Mouse (Mus musculus): ENCODE measurements at regions not wholly inside any gene's neighbourhood (a gene's known extent, or its start where the extent isn't known, plus 50 kb on each side); places are given as distances from the start of the nearest gene placed in this dataset.
"Not testable (repeated sequence)": the region's sequence is repeated elsewhere in the genome, so short reads cannot be mapped to it uniquely, and the experiment has no call there.

DNA sequence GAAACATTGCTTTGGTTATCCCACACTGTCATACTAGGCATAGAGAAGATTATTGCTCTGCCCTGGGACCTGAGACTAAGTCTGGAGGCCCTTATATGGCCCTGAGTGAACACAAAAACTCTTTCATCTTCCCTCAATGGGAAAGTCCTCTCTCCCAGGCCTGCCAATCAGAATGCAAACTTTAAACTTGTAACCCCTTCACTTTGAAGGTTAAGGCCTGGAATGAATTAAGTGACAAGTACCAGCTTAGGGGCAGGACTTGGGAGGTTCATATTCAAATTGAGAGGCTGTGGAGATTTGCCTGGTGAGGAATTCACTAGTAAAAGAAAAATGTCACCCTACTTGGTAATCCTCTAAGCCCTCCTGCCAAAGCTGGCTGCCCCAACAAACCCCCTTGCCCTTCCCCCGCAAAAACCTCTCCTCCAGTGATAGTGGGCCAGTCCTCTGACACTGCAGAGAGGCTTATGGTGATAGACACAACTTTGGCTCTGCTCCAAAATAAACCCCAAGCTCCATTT is 120.4 kb upstream of the Thpo start:
- Histone ChIP-seq H3K9me3 (ENCODE audit: control insufficient read depth, low read length) (no peaks in the 10 kb centered on the region), H3K4me2 (ENCODE audit: low read depth) (no peak overlapping the region), H3K27me3 (ENCODE audit: control insufficient read depth, insufficient read depth, low read length) (no peaks in the 10 kb centered on the region), H3K27ac (no peak overlapping the region), H3K4me3 (ENCODE audit: insufficient read depth in 1 of 2, low read depth in 2 of 2, low read length in 2 of 2) (no peak overlapping the region), H3K9ac (replicated peaks) (no peak overlapping the region), H3K36me3 (replicated peaks; ENCODE audit: control insufficient read depth, insufficient read depth, low read depth) (no peaks in the 10 kb centered on the region), H3K4me1 (replicated peaks; ENCODE audit: control insufficient read depth in 2 of 2, insufficient read depth in 2 of 2, low read length in 1 of 2) (no peaks in the 10 kb centered on the region)
- TF ChIP-seq EP300 (IDR thresholded peaks at IDR 0.05; ENCODE audit: low read depth) (no peak), CTCF (IDR thresholded peaks at IDR 0.05; ENCODE audit: low read depth) (no peak)
- DNase-seq (ENCODE audit: low read depth in 3 of 3, low spot score in 3 of 3) (no peak), ATAC-seq (ENCODE audit: insufficient read depth) (no peak)
- WGBS (ENCODE audit: insufficient replicate concordance), result 39% methylated on average over 1 of the region's 1 CpGs

DNA sequence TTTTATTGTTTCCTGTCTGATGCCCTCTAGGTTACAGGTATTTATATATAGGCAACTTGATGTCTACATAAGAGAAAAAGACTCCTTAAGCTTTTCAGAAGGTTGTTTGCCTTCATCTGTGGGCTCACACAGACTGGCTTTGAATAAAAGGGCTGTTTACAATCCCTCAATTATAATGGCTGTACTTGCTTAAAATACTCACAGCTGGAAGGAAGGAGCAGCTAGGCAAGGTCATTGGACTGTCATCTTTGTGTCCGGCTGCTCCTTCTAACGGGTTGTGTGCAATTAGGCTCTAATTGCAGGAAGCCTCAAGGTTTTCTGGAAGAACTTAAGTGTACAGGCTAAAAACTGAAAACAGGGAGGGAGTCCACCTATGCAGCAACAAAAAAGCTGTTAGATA is 103.8 kb upstream of the Thpo start:
- H3K36me3 ChIP-seq (replicated peaks; ENCODE audit: control insufficient read depth, insufficient read depth, low read depth), result no peaks in the 10 kb centered on the region
- H3K27me3 ChIP-seq (ENCODE audit: control insufficient read depth, insufficient read depth, low read length), result no peaks in the 10 kb centered on the region
- H3K9me3 ChIP-seq (ENCODE audit: control insufficient read depth, low read length), result no peaks in the 10 kb centered on the region
- 53% methylated on average over 2 of the region's 2 CpGs for WGBS (ENCODE audit: insufficient replicate concordance)
- ATAC-seq (ENCODE audit: insufficient read depth) (no peak), DNase-seq (ENCODE audit: low read depth in 3 of 3, low spot score in 3 of 3) (no peak)
- H3K4me1 ChIP-seq (replicated peaks; ENCODE audit: control insufficient read depth in 2 of 2, insufficient read depth in 2 of 2, low read length in 1 of 2), result no peaks in the 10 kb centered on the region
- no peak overlapping the region for H3K4me2 ChIP-seq (ENCODE audit: low read depth)
- H3K4me3 ChIP-seq (ENCODE audit: insufficient read depth in 1 of 2, low read depth in 2 of 2, low read length in 2 of 2), result no peak overlapping the region
- H3K9ac ChIP-seq (replicated peaks), result no peak overlapping the region
- TF ChIP-seq CTCF (IDR thresholded peaks at IDR 0.05; ENCODE audit: low read depth), result no peak
- no peak for TF ChIP-seq EP300 (IDR thresholded peaks at IDR 0.05; ENCODE audit: low read depth)
- H3K27ac ChIP-seq, result no peak overlapping the region

DNA sequence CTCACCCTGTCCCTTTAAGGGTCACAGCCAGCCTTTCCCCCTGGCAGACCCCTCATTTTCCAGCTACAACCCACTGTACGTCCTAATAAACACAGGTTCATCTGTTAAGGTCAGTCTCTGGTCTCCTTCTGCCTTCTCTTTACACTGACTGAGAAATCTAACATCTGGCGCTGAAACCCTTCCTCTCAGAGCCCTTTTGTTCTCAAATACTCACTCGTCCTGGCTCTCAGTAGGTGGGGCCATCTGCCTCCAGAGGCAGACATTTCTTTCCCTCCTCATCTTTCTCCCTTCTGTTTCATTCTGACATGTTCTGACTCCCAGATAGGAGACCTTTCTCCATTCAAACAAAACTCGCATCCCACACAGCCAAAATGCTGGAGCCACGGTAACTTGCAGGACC is 102.6 kb upstream of the Thpo start:
- Histone ChIP-seq H3K36me3 (replicated peaks; ENCODE audit: control insufficient read depth, insufficient read depth, low read depth) (no peaks in the 10 kb centered on the region), H3K27ac (no peak overlapping the region), H3K9ac (replicated peaks) (no peak overlapping the region), H3K27me3 (ENCODE audit: control insufficient read depth, insufficient read depth, low read length) (no peaks in the 10 kb centered on the region), H3K4me2 (ENCODE audit: low read depth) (no peak overlapping the region), H3K9me3 (ENCODE audit: control insufficient read depth, low read length) (no peaks in the 10 kb centered on the region), H3K4me3 (ENCODE audit: insufficient read depth in 1 of 2, low read depth in 2 of 2, low read length in 2 of 2) (no peak overlapping the region), H3K4me1 (replicated peaks; ENCODE audit: control insufficient read depth in 2 of 2, insufficient read depth in 2 of 2, low read length in 1 of 2) (no peaks in the 10 kb centered on the region)
- DNase-seq (ENCODE audit: low read depth in 3 of 3, low spot score in 3 of 3) (no peak), ATAC-seq (ENCODE audit: insufficient read depth) (no peak)
- no peak for TF ChIP-seq EP300 (IDR thresholded peaks at IDR 0.05; ENCODE audit: low read depth)
- no peak for TF ChIP-seq CTCF (IDR thresholded peaks at IDR 0.05; ENCODE audit: low read depth)
- WGBS (ENCODE audit: insufficient replicate concordance), result 54% methylated on average over 5 of the region's 5 CpGs

DNA sequence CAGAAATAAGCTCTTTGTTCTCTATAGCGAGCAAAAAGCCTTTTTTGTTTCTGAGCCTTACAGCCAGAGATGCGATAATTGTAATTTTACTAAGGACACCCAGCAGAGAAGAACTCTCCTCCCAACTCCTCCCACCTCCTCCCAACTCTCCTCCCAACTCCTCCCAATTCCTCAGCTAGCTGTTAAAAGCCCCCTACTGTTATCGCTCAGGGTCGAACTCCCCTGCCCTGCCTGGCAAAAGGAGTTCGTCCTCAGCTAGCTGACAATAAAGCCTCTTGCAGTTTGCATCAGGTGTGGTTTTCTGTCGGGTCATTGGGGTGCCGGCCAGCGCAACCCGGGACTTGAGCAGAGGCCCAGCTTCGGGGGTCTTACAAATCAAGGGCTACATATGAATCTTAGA is 99.5 kb upstream of the Thpo start:
- WGBS (ENCODE audit: insufficient replicate concordance), result 66% methylated on average over 10 of the region's 10 CpGs
- H3K36me3 ChIP-seq (replicated peaks; ENCODE audit: control insufficient read depth, insufficient read depth, low read depth); DNase-seq (ENCODE audit: low read depth in 3 of 3, low spot score in 3 of 3); H3K4me1 ChIP-seq (replicated peaks; ENCODE audit: control insufficient read depth in 2 of 2, insufficient read depth in 2 of 2, low read length in 1 of 2); H3K9me3 ChIP-seq (ENCODE audit: control insufficient read depth, low read length); H3K4me3 ChIP-seq (ENCODE audit: insufficient read depth in 1 of 2, low read depth in 2 of 2, low read length in 2 of 2); H3K4me2 ChIP-seq (ENCODE audit: low read depth); H3K9ac ChIP-seq (replicated peaks); H3K27ac ChIP-seq; ATAC-seq (ENCODE audit: insufficient read depth); H3K27me3 ChIP-seq (ENCODE audit: control insufficient read depth, insufficient read depth, low read length): not testable (repeated sequence)

DNA sequence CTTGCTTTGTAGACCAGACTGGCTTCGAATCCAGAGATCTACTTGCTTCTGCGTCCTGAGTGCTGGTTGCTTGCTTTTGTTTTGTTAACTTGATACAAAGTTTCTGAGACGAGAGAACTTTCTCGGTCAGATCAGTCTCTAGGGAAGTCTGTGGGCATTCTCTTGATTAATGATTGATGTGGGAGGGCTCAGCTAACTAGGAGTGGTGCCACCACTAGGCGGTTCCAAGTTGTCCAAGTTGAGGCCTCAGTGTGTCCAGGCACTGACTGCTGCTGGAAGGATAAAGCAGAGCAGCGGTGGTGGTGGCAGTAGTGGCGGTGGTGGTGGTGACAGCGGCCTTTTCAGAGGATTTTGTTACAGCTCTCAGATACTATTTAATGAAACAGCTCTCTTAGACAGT is 99.0 kb upstream of the Thpo start:
- no peaks in the 10 kb centered on the region for H3K36me3 ChIP-seq (replicated peaks; ENCODE audit: control insufficient read depth, insufficient read depth, low read depth)
- no peaks in the 10 kb centered on the region for H3K9me3 ChIP-seq (ENCODE audit: control insufficient read depth, low read length)
- H3K27ac ChIP-seq, result no peak overlapping the region
- H3K4me3 ChIP-seq (ENCODE audit: insufficient read depth in 1 of 2, low read depth in 2 of 2, low read length in 2 of 2), result no peak overlapping the region
- no peak for TF ChIP-seq CTCF (IDR thresholded peaks at IDR 0.05; ENCODE audit: low read depth)
- ATAC-seq (ENCODE audit: insufficient read depth) (no peak), DNase-seq (ENCODE audit: low read depth in 3 of 3, low spot score in 3 of 3) (no peak)
- 63% methylated on average over 8 of the region's 8 CpGs for WGBS (ENCODE audit: insufficient replicate concordance)
- no peaks in the 10 kb centered on the region for H3K4me1 ChIP-seq (replicated peaks; ENCODE audit: control insufficient read depth in 2 of 2, insufficient read depth in 2 of 2, low read length in 1 of 2)
- no peaks in the 10 kb centered on the region for H3K27me3 ChIP-seq (ENCODE audit: control insufficient read depth, insufficient read depth, low read length)
- H3K9ac ChIP-seq (replicated peaks), result no peak overlapping the region
- no peak overlapping the region for H3K4me2 ChIP-seq (ENCODE audit: low read depth)

All from liver, embryonic 14.5 days (tissue).